Mouse (Mus musculus) limb, embryonic 15.5 days (tissue): ENCODE measurements around the gene Rbm8a. TPM values are rescaled to one million over a fixed set of nuclear protein-coding genes. Genes with fewer than 3 reads are reported as not detected.
A peak's percentile ranks its signal among the peaks of the same experiment; 100 is the strongest.

ENCODE experiments used
- ATAC-seq: fragments of 200-750 bp; cut with Nextera tagmentation; 2 replicates; pipeline ENCODE4 v1.8.0; 2017; ENCODE audit warnings: low read depth, moderate TSS enrichment; ENCODE audit not compliant: insufficient number of reproducible peaks, low FRiP score, low TSS enrichment
- H3K27ac ChIP-seq: fragments of 300-500 bp; sonication (generic); 2 replicates; pipeline ENCODE4 v1.5.1; 2015; ENCODE audit warnings: moderate library complexity, mild to moderate bottlenecking, inconsistent platforms
- H3K27me3 ChIP-seq: fragments of 300-500 bp; sonication (generic); 2 replicates; pipeline ENCODE4 v1.6.1; 2015; ENCODE audit warnings: inconsistent platforms
- H3K36me3 ChIP-seq: fragments of 300-500 bp; sonication (generic); 2 replicates; pipeline ENCODE4 v1.6.1; 2015; ENCODE audit warnings: inconsistent platforms
- H3K4me1 ChIP-seq: fragments of 300-500 bp; sonication (generic); 2 replicates; pipeline ENCODE4 v1.6.1; 2015; ENCODE audit warnings: inconsistent platforms
- H3K4me2 ChIP-seq: fragments of 300-500 bp; sonication (generic); 2 replicates; pipeline ENCODE4 v1.6.1; 2015; ENCODE audit warnings: mild to moderate bottlenecking, inconsistent platforms
- H3K4me3 ChIP-seq: fragments of 300-500 bp; sonication (generic); 2 replicates; pipeline ENCODE4 v1.5.1; 2015; ENCODE audit warnings: mild to moderate bottlenecking, inconsistent platforms
- H3K9ac ChIP-seq: fragments of 300-500 bp; sonication (generic); 2 replicates; pipeline ENCODE4 v1.6.1; 2015; ENCODE audit warnings: inconsistent platforms
- H3K9me3 ChIP-seq: fragments of 300-500 bp; sonication (generic); 2 replicates; pipeline ENCODE4 v1.6.1; 2016; ENCODE audit warnings: inconsistent platforms
- WGBS: fragments of 180-500 bp; shearing (Covaris S2); methylation state at CpG from one replicate; pipeline ENCODE4 v1.1.7; 2015; 5-methylcytosine and 5-hydroxymethylcytosine counted together
- polyA plus RNA-seq: library from polyadenylated mRNA; unstranded; fragments of >200 nt; fragmentation: Nextera tagmentation; extraction: Ambion mirVana; gene quantifications from 2 replicates; pipeline ENCODE4 v1.2.1, GENCODE M21; 2015

The Rbm8a gene
- polyA plus RNA-seq, 1 experiment from 2014 or later = 102 TPM

DNA sequence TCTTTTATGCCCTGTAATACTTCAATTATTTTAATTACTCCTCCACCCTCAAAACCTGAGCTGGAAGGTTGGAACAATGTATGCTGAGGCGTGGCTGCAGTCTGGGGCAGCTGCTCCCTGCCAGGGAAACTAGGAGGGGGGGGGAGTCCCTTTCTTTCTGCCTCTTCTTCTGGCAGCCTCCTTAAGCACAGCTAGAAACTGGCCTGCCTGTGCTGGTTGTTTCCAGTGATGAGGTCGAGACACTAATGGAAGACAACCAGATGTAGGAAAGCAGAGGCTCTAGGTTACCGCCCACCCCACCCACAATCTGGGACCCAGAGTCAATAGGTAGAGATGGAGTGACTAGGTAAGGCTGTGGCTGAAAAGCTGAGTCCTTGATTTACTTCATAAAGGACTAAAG lies 46.0 kb downstream of the Rbm8a start:
- ATAC-seq = no peak
- H3K9ac ChIP-seq = no peak overlapping the region
- no peak overlapping the region for H3K4me3 ChIP-seq
- H3K4me2 ChIP-seq = no peak overlapping the region
- H3K9me3 ChIP-seq = no peaks in the 10 kb centered on the region
- H3K4me1 ChIP-seq = peaks cover 17% of the 10 kb centered on the region
- WGBS = 39% methylated on average over 3 of the region's 3 CpGs
- H3K27me3 ChIP-seq = no peaks in the 10 kb centered on the region
- H3K27ac ChIP-seq = peak overlapping the region; percentile 67; the same call in 1 of the 2 replicates
- no peaks in the 10 kb centered on the region for H3K36me3 ChIP-seq

- Histone ChIP-seq H3K4me2 (no peak overlapping the region), H3K27ac (no peak overlapping the region), H3K9ac (no peak overlapping the region), H3K4me3 (no peak overlapping the region), H3K9me3 (no peaks in the 10 kb centered on the region), H3K4me1 (peaks cover 14% of the 10 kb centered on the region), H3K36me3 (no peaks in the 10 kb centered on the region), H3K27me3 (no peaks in the 10 kb centered on the region)
- no peak for ATAC-seq
- WGBS = 66% methylated on average over 7 of the region's 7 CpGs
These were observed 48.7 kb downstream of the Rbm8a start for GRCm38 (mm10) chr3:96678456-96678855.

DNA sequence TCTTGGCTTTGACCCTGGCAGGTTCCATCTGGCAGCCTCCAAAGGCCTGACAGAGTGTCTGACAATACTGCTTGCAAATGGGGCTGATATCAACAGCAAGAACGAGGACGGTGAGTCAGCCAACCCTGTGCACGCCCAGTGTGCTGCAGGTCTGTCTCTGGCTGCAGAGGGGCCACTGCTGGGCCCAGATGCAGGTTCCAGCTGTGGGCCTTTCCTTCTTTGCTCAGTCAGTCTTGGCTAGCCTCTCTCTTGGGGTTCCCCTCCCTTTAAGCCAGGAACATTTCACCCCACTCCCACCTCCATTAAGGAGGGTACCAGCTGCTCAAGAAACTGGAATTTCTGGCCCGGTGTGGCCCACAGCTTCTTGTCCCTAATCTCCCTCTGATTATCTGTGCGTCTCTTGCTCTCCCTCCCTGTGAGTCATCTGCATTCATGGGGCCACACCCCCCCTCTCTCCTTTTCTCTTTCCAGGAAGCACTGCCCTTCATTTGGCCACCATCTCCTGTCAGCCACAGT lies 49.5 kb downstream of the Rbm8a start:
- 27% methylated on average over 5 of the region's 5 CpGs for WGBS
- Histone ChIP-seq H3K27ac (no peak overlapping the region), H3K4me2 (no peak overlapping the region), H3K4me1 (peaks cover 14% of the 10 kb centered on the region), H3K9ac (no peak overlapping the region), H3K9me3 (no peaks in the 10 kb centered on the region), H3K4me3 (no peak overlapping the region), H3K36me3 (no peaks in the 10 kb centered on the region), H3K27me3 (peaks cover 7% of the 10 kb centered on the region)
- ATAC-seq = peak; percentile 53; the same call in 1 of the 2 replicates

GRCm38 (mm10) chr3:96680269-96680956 lies 50.7 kb downstream of the Rbm8a start:
- Histone ChIP-seq H3K9me3 (no peaks in the 10 kb centered on the region), H3K4me1 (peaks cover 21% of the 10 kb centered on the region; the same call in 1 of the 2 replicates), H3K4me2 (no peak overlapping the region), H3K36me3 (no peaks in the 10 kb centered on the region), H3K4me3 (no peak overlapping the region), H3K27ac (no peak overlapping the region), H3K27me3 (peaks cover 10% of the 10 kb centered on the region), H3K9ac (no peak overlapping the region)
- whole genome bisulfite sequencing = 27% methylated on average over 12 of the region's 12 CpGs
- no peak for ATAC-seq

Other genes starting within 250 kb of the Rbm8a start
- 0.22 and 0.55 TPM in 2 replicates for gene BC107364, start 177.6 kb upstream of the Rbm8a start, polyA plus RNA-seq
- 8.7 and 18.4 TPM in 2 replicates for gene Hfe2, start 104.8 kb upstream of the Rbm8a start, polyA plus RNA-seq
- gene Txnip, start 72.0 kb upstream of the Rbm8a start, polyA plus RNA-seq = 151 and 157 TPM in 2 replicates
- gene Gm16253, start 52.9 kb upstream of the Rbm8a start, polyA plus RNA-seq = 0.82 and 1.2 TPM in 2 replicates
- 38.9 and 42.0 TPM in 2 replicates for gene Polr3gl, start 35.8 kb upstream of the Rbm8a start, polyA plus RNA-seq
- 1.9 and 2.7 TPM in 2 replicates for gene Ankrd34a, start 33.3 kb upstream of the Rbm8a start, polyA plus RNA-seq
- gene Lix1l, start 28.8 kb upstream of the Rbm8a start, polyA plus RNA-seq = 7.7 and 9.4 TPM in 2 replicates
- gene Pex11b, start 5.4 kb downstream of the Rbm8a start, polyA plus RNA-seq = 56.6 and 57.5 TPM in 2 replicates
- gene Gm42957, start 5.5 kb downstream of the Rbm8a start, polyA plus RNA-seq = 0.29 and 0.37 TPM in 2 replicates
- 4.9 and 5.7 TPM in 2 replicates for gene Itga10, start 15.7 kb downstream of the Rbm8a start, polyA plus RNA-seq
- gene Ankrd35, start 40.2 kb downstream of the Rbm8a start, polyA plus RNA-seq = 11.4 and 12.8 TPM in 2 replicates
- gene Pias3, start 66.5 kb downstream of the Rbm8a start, polyA plus RNA-seq = 65.2 and 66.5 TPM in 2 replicates
- 16.8 and 17.9 TPM in 2 replicates for gene Nudt17, start 78.6 kb downstream of the Rbm8a start, polyA plus RNA-seq
- 28.0 and 29.7 TPM in 2 replicates for gene Polr3c, start 97.7 kb downstream of the Rbm8a start, polyA plus RNA-seq
- 37.8 and 37.9 TPM in 2 replicates for gene Rnf115, start 97.7 kb downstream of the Rbm8a start, polyA plus RNA-seq
- 0.06 TPM in 1 of 2 replicates, not detected in the other for gene Pdzk1, start 199.4 kb downstream of the Rbm8a start, polyA plus RNA-seq
- 0.14 and 0.20 TPM in 2 replicates for gene Cd160, start 199.4 kb downstream of the Rbm8a start, polyA plus RNA-seq